Mouse (Mus musculus) megakaryocyte, embryonic 14.5 days (primary cell): ENCODE results near the gene Sec14l3.

Source experiments
- FLI1 ChIP-seq: IDR thresholded peaks from 2 replicates; pipeline ENCODE4 v1.6.1; 2012; ENCODE audit warnings: low read length, inconsistent platforms, mixed read lengths
- GATA1 ChIP-seq: IDR thresholded peaks from 3 replicates; pipeline ENCODE4 v1.6.1; 2012; ENCODE audit warnings: mixed read lengths, low read length, inconsistent platforms, borderline replicate concordance

- TF ChIP-seq GATA1 (no peak), FLI1 (no peak)
Measured at GRCm38 (mm10) chr11:4116458-4117141, 52.0 kb downstream of the Sec14l3 start.
